7 mouse cellular contexts compared by ENCODE assay signal in the genomic region with DNA sequence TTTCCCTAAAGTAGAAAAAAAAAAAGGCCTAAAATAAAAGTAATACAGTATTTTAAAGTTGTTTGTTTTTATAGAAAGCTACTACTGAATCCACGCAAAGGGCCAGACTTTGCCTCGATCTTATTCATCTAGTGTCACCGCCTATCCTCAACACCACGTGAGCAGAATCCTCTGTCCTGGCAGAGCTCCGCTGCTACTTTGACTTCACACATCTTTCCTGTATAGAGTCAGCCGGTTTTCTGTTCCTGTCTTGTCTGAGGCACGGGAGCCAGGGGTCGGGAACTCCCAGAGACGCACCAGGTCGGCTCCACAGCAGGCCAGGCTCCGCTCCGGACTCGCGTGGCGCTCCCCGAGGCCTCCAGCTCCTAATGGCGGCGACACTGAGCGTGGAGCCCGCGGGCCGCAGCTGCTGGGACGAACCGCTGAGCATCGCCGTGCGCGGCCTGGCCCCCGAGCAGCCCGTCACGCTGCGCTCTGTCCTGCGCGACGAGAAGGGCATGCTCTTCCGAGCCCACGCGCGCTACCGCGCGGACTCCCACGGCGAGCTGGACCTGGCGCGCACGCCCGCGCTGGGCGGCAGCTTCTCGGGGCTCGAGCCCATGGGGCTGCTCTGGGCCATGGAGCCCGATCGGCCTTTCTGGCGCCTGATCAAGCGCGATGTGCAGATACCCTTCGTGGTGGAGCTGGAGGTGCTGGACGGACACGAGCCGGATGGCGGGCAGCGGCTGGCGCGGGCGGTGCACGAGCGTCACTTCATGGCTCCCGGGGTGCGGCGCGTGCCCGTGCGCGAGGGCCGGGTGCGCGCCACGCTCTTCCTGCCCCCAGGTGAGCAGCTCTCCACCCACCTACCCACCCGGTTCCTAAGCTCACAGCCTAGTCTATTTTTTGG. TPM values are rescaled to one million over a fixed set of nuclear protein-coding genes. Genes with fewer than 3 reads are reported as not detected.
DNase-seq lines count a peak whose midpoint lies in the region; ATAC-seq lines count a peak whose summit lies in the region.
"Not testable (repeated sequence)": the region's sequence is repeated elsewhere in the genome, so short reads cannot be mapped to it uniquely, and the experiment has no call there.

A gene (plus strand): TSS at position 51 of the 889 bp plus-strand sequence.

- peak within 1 kb of the TSS; percentile 88 for H3K4me2 ChIP-seq in heart, embryonic 11.5 days
- H3K4me2 ChIP-seq in limb, embryonic 13.5 days (replicated peaks) = peak within 1 kb of the TSS; percentile 74
- peak within 1 kb of the TSS; percentile 74 for H3K4me2 ChIP-seq in midbrain, embryonic 12.5 days (replicated peaks)

- H3K27me3 ChIP-seq in heart, embryonic 11.5 days (ENCODE audit: control insufficient read depth, insufficient read depth, low read length); limb, embryonic 13.5 days; midbrain, embryonic 12.5 days: not testable (repeated sequence)

- WGBS in heart, embryonic 11.5 days (ENCODE audit: insufficient replicate concordance) = 1% methylated on average over 73 of the region's 80 CpGs
- WGBS in limb, embryonic 13.5 days = under 1% methylated on average over 80 of the region's 80 CpGs
- 2% methylated on average over 74 of the region's 80 CpGs for WGBS in midbrain, embryonic 12.5 days

- peak; percentile 81 for DNase-seq in brain, adult 2 months (ENCODE audit: low read depth, low spot score)
- peak; percentile 44 to 51 for DNase-seq in kidney, adult 8-10 months
- DNase-seq in spleen, adult 12 weeks (ENCODE audit: low spot score) = peak; percentile 34

- ATAC-seq in erythroblast, adult 5-6 weeks (replicated peaks; ENCODE audit: low FRiP score, poor library complexity, severe bottlenecking) = peak; percentile 74
- ATAC-seq in heart, embryonic 11.5 days (replicated peaks; ENCODE audit: insufficient number of reproducible peaks, low FRiP score, low TSS enrichment) = 0 out of 2 replicates have a peak, but pooled peaks have one; percentile 49
- peak; percentile 73; the same call in 1 of the 2 replicates for ATAC-seq in limb, embryonic 13.5 days (ENCODE audit: low FRiP score, low read depth)
- peak; percentile 71; the same call in 1 of the 2 replicates for ATAC-seq in midbrain, embryonic 12.5 days (ENCODE audit: low FRiP score, low read depth)

- not testable (repeated sequence) for H3K36me3 ChIP-seq in heart, embryonic 11.5 days (ENCODE audit: control insufficient read depth, insufficient read depth, low read length); limb, embryonic 13.5 days; midbrain, embryonic 12.5 days

- H3K4me1 ChIP-seq in heart, embryonic 11.5 days (ENCODE audit: control insufficient read depth, insufficient read depth, low read length); limb, embryonic 13.5 days; midbrain, embryonic 12.5 days: not testable (repeated sequence)

- peak within 1 kb of the TSS; percentile 51 for H3K4me3 ChIP-seq in heart, embryonic 11.5 days (ENCODE audit: low read depth, low read length)
- H3K4me3 ChIP-seq in limb, embryonic 13.5 days = peak within 1 kb of the TSS; percentile 55
- peak within 1 kb of the TSS; percentile 55 for H3K4me3 ChIP-seq in midbrain, embryonic 12.5 days

- not testable (repeated sequence) for H3K27ac ChIP-seq in heart, embryonic 11.5 days (ENCODE audit: low read depth, low read length)
- H3K27ac ChIP-seq in limb, embryonic 13.5 days = peak within 1 kb of the TSS; percentile 22; the same call in 1 of the 2 replicates
- 0 out of 2 replicates have a peak within 1 kb of the TSS, but pooled peaks have one; percentile 25 for H3K27ac ChIP-seq in midbrain, embryonic 12.5 days (replicated peaks)

- peak within 1 kb of the TSS; percentile 70 for H3K9ac ChIP-seq in heart, embryonic 11.5 days (ENCODE audit: low read depth, low read length)
- peak within 1 kb of the TSS; percentile 72 for H3K9ac ChIP-seq in limb, embryonic 13.5 days
- H3K9ac ChIP-seq in midbrain, embryonic 12.5 days (replicated peaks) = peak within 1 kb of the TSS; percentile 65

- H3K9me3 ChIP-seq in heart, embryonic 11.5 days (replicated peaks; ENCODE audit: control insufficient read depth, low read length); limb, embryonic 13.5 days; midbrain, embryonic 12.5 days: not testable (repeated sequence)

RNA-seq across cellular contexts. Expression of the gene that starts here (rescaled TPM):
- total RNA-seq in erythroblast, adult 5-6 weeks (2015; ENCODE audit: low replicate concordance) = not detected in 2 replicates
- 0.42 and 2.3 TPM in 2 replicates for total RNA-seq in erythroblast, adult 5-6 weeks (2017; ENCODE audit: low replicate concordance)
- 0.89 and 1.0 TPM in 2 replicates for polyA plus RNA-seq in heart, embryonic 11.5 days (2014; fragmentation: Nextera tagmentation; extraction: Ambion mirVana)
- polyA plus RNA-seq in limb, embryonic 13.5 days (2015; fragmentation: Nextera tagmentation; extraction: Ambion mirVana) = 1.1 and 1.3 TPM in 2 replicates
- 0.88 and 1.1 TPM in 2 replicates for polyA plus RNA-seq in midbrain, embryonic 12.5 days (2016; fragmentation: Nextera tagmentation; extraction: Ambion mirVana)
